9 mouse cellular contexts compared by ENCODE assay signal in the genomic region with DNA sequence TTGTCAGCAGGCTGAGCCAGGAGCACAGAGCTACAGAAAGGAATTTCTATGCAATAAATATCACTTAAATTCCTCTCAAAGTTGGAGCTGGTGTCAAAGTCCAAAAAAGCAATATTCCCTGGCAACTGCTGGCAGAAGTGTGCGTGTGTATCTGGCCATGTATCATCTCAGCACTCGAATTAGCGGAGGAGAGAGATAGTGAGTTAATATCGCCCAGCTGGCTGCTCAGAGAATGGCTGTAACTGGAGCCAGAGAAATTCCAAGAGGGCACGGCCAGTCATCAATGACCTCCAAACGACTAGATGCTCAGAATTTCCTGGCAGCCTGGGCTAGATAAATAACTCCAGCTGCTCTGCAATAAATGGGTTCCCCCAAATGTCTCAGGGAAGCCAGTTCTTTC. TPM values are rescaled to one million over a fixed set of nuclear protein-coding genes. Genes with fewer than 3 reads are reported as not detected.
DNase-seq lines count a peak whose midpoint lies in the region; ATAC-seq and TF ChIP-seq lines count a peak whose summit lies in the region.
"Had no signal": no experiment of that assay in that cellular context is flagged by ENCODE, and none has a peak within 500 bp of the region (broad histone marks: within the 10 kb centered on the region; RNA-seq: fewer than 3 reads in every experiment).

No protein-coding gene starts in this region.

- H3K36me3 ChIP-seq in kidney, embryonic 15.5 days = no peaks in the 10 kb centered on the region
- no peaks in the 10 kb centered on the region for H3K36me3 ChIP-seq in limb, embryonic 13.5 days
- H3K36me3 ChIP-seq: liver, embryonic 12.5 days had no signal

- TF ChIP-seq CTCF in left cerebral cortex, adult 2 months (IDR thresholded peaks at IDR 0.05) = no peak

- no peaks in the 10 kb centered on the region for H3K9me3 ChIP-seq in kidney, embryonic 15.5 days (replicated peaks)
- H3K9me3 ChIP-seq in limb, embryonic 13.5 days = no peaks in the 10 kb centered on the region
- H3K9me3 ChIP-seq: liver, embryonic 12.5 days had no signal

- WGBS in kidney, embryonic 15.5 days = 7% methylated on average over 6 of the region's 6 CpGs
- whole genome bisulfite sequencing in limb, embryonic 13.5 days = 5% methylated on average over 6 of the region's 6 CpGs

- peak; percentile 62 for ATAC-seq in kidney, embryonic 15.5 days (replicated peaks; ENCODE audit: low FRiP score)
- ATAC-seq in limb, embryonic 13.5 days (ENCODE audit: low FRiP score, low read depth) = peak; percentile 45; the same call in 1 of the 2 replicates
- ATAC-seq: forebrain, embryonic 14.5 days; liver, embryonic 12.5 days had no signal

- peaks cover 38% of the 10 kb centered on the region for H3K27me3 ChIP-seq in kidney, embryonic 15.5 days
- peaks cover 48% of the 10 kb centered on the region for H3K27me3 ChIP-seq in limb, embryonic 13.5 days

- intact Hi-C loops in left cerebral cortex, adult 2 months (cut with DNase I) = no loop called here

- H3K4me2 ChIP-seq in kidney, embryonic 15.5 days = peak overlapping the region; percentile 20
- peak overlapping the region; percentile 16; the same call in 1 of the 2 replicates for H3K4me2 ChIP-seq in limb, embryonic 13.5 days (replicated peaks)
- H3K4me2 ChIP-seq: liver, embryonic 12.5 days had no signal

- H3K9ac ChIP-seq in kidney, embryonic 15.5 days = no peak overlapping the region
- no peak overlapping the region for H3K9ac ChIP-seq in limb, embryonic 13.5 days
- H3K9ac ChIP-seq: liver, embryonic 12.5 days had no signal

- H3K27ac ChIP-seq in kidney, embryonic 15.5 days = peak overlapping the region; percentile 74
- H3K27ac ChIP-seq in limb, embryonic 13.5 days = 0 out of 2 replicates have a peak overlapping the region, but pooled peaks have one; percentile 28
- no peak overlapping the region for H3K27ac ChIP-seq in left cerebral cortex, adult 2 months
- H3K27ac ChIP-seq: liver, embryonic 12.5 days had no signal

- peaks cover 51% of the 10 kb centered on the region for H3K4me1 ChIP-seq in kidney, embryonic 15.5 days
- peaks cover 53% of the 10 kb centered on the region for H3K4me1 ChIP-seq in limb, embryonic 13.5 days

- H3K4me3 ChIP-seq in kidney, embryonic 15.5 days (replicated peaks) = no peak overlapping the region
- H3K4me3 ChIP-seq in limb, embryonic 13.5 days = no peak overlapping the region
- H3K4me3 ChIP-seq in left cerebral cortex, adult 2 months = no peak overlapping the region
- H3K4me3 ChIP-seq: liver, embryonic 12.5 days had no signal

- no peak for DNase-seq in kidney, adult 11 months
- DNase-seq in adipocyte (ENCODE audit: low spot score) = peak; percentile 19
- peak; percentile 77 for DNase-seq in embryo, embryonic 11 days
- no peak for DNase-seq in left cerebral cortex, adult 2 months (ENCODE audit: extremely low spot score in 1 of 2, low spot score in 2 of 2)
- no peak for DNase-seq in layer of hippocampus, adult 9-10 months (ENCODE audit: low spot score)

RNA-seq across cellular contexts. Expression of a gene that starts 48.0 kb away (rescaled TPM):
- 0.66 and 0.69 TPM in 2 replicates for polyA plus RNA-seq in kidney, embryonic 15.5 days (2015; fragmentation: Nextera tagmentation; extraction: Ambion mirVana)
- polyA plus RNA-seq in limb, embryonic 13.5 days (2015; fragmentation: Nextera tagmentation; extraction: Ambion mirVana) = 0.48 and 0.69 TPM in 2 replicates
- total RNA-seq in left cerebral cortex, adult 2 months (2021) = not detected

Comparison
In these comparisons a context has a peak if more than half of its experiments do, and no peak if none do; other contexts are left out.
1. DNase-seq: peak in adipocyte (single experiment) and embryo, embryonic 11 days (single experiment); none in kidney, adult 11 months (single experiment), left cerebral cortex, adult 2 months (0 of 2) and layer of hippocampus, adult 9-10 months (single experiment).